ENCODE assay signal across 18 mouse cellular contexts in genomic region chr14:124605031-124605743, GRCm38 (mm10).
"Had no signal": no experiment of that assay in that cellular context is flagged by ENCODE, and none has a peak within 500 bp of the region (broad histone marks: within the 10 kb centered on the region; RNA-seq: fewer than 3 reads in every experiment).

No protein-coding gene starts in this region.

- H3K4me3 ChIP-seq: limb, embryonic 12.5 days; limb, embryonic 15.5 days; midbrain, embryonic 12.5 days; midbrain, embryonic 15.5 days; neural tube, embryonic 12.5 days; neural tube, embryonic 15.5 days had no signal

- H3K27ac ChIP-seq: limb, embryonic 12.5 days; limb, embryonic 15.5 days; liver, embryonic 14.5 days; macrophage; midbrain, embryonic 12.5 days; midbrain, embryonic 15.5 days; neural tube, embryonic 12.5 days; neural tube, embryonic 15.5 days had no signal

- ATAC-seq: liver, postnatal 0 days; lung, postnatal 0 days; midbrain, embryonic 15.5 days had no signal

- DNase-seq: kidney, adult 18-20 months; kidney, adult 9 months; kidney, postnatal 14 days; kidney, postnatal 4 days; liver, postnatal 0 days; lung, embryonic 14.5 days; thymus, adult 2 months; thymus, postnatal 14 days; thymus, postnatal 4 days had no signal
